27 mouse cellular contexts compared by ENCODE assay signal in genomic region chr6:90408632-90409031, GRCm38 (mm10). TPM values are rescaled to one million over a fixed set of nuclear protein-coding genes. Genes with fewer than 3 reads are reported as not detected.
"Had no signal": no experiment of that assay in that cellular context is flagged by ENCODE, and none has a peak within 500 bp of the region (broad histone marks: within the 10 kb centered on the region; RNA-seq: fewer than 3 reads in every experiment).

No protein-coding gene starts in this region.

- H3K4me2 ChIP-seq: limb, embryonic 13.5 days; liver, embryonic 12.5 days; liver, embryonic 15.5 days; lung, embryonic 15.5 days; midbrain, embryonic 13.5 days; neural tube, embryonic 13.5 days had no signal

- H3K4me1 ChIP-seq: limb, embryonic 10.5 days; limb, embryonic 13.5 days; liver, embryonic 15.5 days; lung, embryonic 15.5 days; midbrain, embryonic 10.5 days; midbrain, embryonic 13.5 days; neural tube, embryonic 13.5 days had no signal

- H3K9me3 ChIP-seq: limb, embryonic 10.5 days; limb, embryonic 13.5 days; liver, embryonic 12.5 days; liver, embryonic 15.5 days; lung, embryonic 15.5 days; megakaryocyte, embryonic 14.5 days; midbrain, embryonic 10.5 days; midbrain, embryonic 13.5 days; neural tube, embryonic 13.5 days had no signal

- H3K27ac ChIP-seq: kidney, postnatal 0 days; layer of hippocampus, adult 2 months; limb, embryonic 10.5 days; limb, embryonic 13.5 days; liver, embryonic 12.5 days; liver, embryonic 15.5 days; lung, embryonic 15.5 days; midbrain, embryonic 10.5 days; midbrain, embryonic 13.5 days; neural tube, embryonic 13.5 days had no signal

- H3K4me3 ChIP-seq: layer of hippocampus, adult 2 months; limb, embryonic 10.5 days; limb, embryonic 13.5 days; liver, embryonic 12.5 days; liver, embryonic 15.5 days; lung, embryonic 15.5 days; megakaryocyte, embryonic 14.5 days; midbrain, embryonic 10.5 days; midbrain, embryonic 13.5 days; myocyte; neural tube, embryonic 13.5 days had no signal

- ATAC-seq: liver, embryonic 12.5 days; midbrain, embryonic 13.5 days; midbrain, embryonic 16.5 days had no signal

- H3K36me3 ChIP-seq: limb, embryonic 10.5 days; liver, embryonic 15.5 days; lung, embryonic 15.5 days had no signal

- DNase-seq: kidney, postnatal 25 days; layer of hippocampus, adult 9-11 months; liver; lung, adult 18-20 months; lung, postnatal 10 days; lung, postnatal 36 days; retina, postnatal 1 day; right cerebral cortex, postnatal 25 days; spleen, adult 18-20 months; thymus, adult 2 months; thymus, postnatal 14 days; thymus, postnatal 4 days had no signal

- H3K27me3 ChIP-seq: limb, embryonic 13.5 days; liver, embryonic 12.5 days; liver, embryonic 15.5 days; lung, embryonic 15.5 days; midbrain, embryonic 13.5 days; neural tube, embryonic 13.5 days had no signal

- H3K9ac ChIP-seq: limb, embryonic 13.5 days; liver, embryonic 12.5 days; liver, embryonic 15.5 days; lung, embryonic 15.5 days; midbrain, embryonic 13.5 days; neural tube, embryonic 13.5 days had no signal

RNA-seq across cellular contexts. Expression of gene Cfap100, which starts 20.0 kb away (rescaled TPM):
- total RNA-seq: monocyte, adult 5-6 weeks had no signal
- polyA plus RNA-seq: liver, embryonic 12.5 days; liver, embryonic 15.5 days had no signal

RNA-seq across cellular contexts. Expression of gene Klf15, which starts 53.7 kb away (rescaled TPM):
- total RNA-seq: monocyte, adult 5-6 weeks; neutrophil, adult 5-6 weeks had no signal
